Mouse (Mus musculus): ENCODE data around the gene Pnldc1.

DNA sequence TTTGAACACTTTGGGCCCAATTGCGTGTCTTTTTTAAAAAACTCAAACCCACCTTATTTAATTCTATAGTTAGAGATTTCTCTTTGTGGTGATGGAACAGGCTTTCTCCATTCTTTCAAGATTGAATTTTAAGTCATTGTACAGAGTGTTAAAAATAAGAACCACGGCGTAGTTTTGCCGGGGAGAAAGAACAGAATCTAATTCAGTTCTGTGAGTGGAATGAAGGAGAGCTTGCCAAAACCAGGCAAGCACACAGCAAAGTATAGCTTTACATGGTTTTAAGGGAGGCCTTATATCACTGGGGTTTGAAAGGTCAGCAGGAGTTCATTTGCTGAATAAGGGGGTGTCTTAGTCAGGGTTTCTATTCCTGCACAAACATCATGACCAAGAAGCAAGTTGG, 65.5 kb downstream of the Pnldc1 start:
- no peak for TF ChIP-seq CTCF (IDR thresholded peaks at IDR 0.05; ENCODE audit: low read depth)
- TF ChIP-seq EP300 (IDR thresholded peaks at IDR 0.05; ENCODE audit: low read depth), result no peak

Data from heart, postnatal 0 days (tissue).